Mouse (Mus musculus) forebrain, postnatal 0 days (tissue): ENCODE results near the gene Jsrp1. TPM values are rescaled to one million over a fixed set of nuclear protein-coding genes. Genes with fewer than 3 reads are reported as not detected.

Experiments used
- ATAC-seq: fragments of 200-750 bp; cut with Nextera tagmentation; 2 replicates; pipeline ENCODE4 v1.8.0; 2017; ENCODE audit warnings: mild to moderate bottlenecking, moderate library complexity
- DNase-seq: peaks from one replicate; pipeline ENCODE4 v3.0.0-alpha.2; 2015
- H3K27ac ChIP-seq: fragments of 300-500 bp; sonication (generic); 2 replicates; pipeline ENCODE4 v1.5.1; 2014; ENCODE audit warnings: low read depth, mild to moderate bottlenecking, antibody characterized with exemption, low read length, moderate library complexity, mixed read lengths
- H3K27me3 ChIP-seq: fragments of 300-500 bp; sonication (generic); 2 replicates; pipeline ENCODE4 v1.6.1; 2014; ENCODE audit warnings: mild to moderate bottlenecking, low read length, mixed read lengths; ENCODE audit not compliant: insufficient read depth
- H3K36me3 ChIP-seq: fragments of 300-500 bp; sonication (generic); 2 replicates; pipeline ENCODE4 v1.6.1; 2014; ENCODE audit warnings: mild to moderate bottlenecking, moderate library complexity; ENCODE audit not compliant: insufficient read depth
- H3K4me1 ChIP-seq: fragments of 300-500 bp; sonication (generic); 2 replicates; pipeline ENCODE4 v1.6.1; 2014; ENCODE audit warnings: antibody characterized with exemption; ENCODE audit not compliant: insufficient read depth
- H3K4me2 ChIP-seq: fragments of 300-500 bp; sonication (generic); 2 replicates; pipeline ENCODE4 v1.6.1; 2014; ENCODE audit warnings: low read depth, mild to moderate bottlenecking, moderate library complexity
- H3K4me3 ChIP-seq: fragments of 300-500 bp; sonication (generic); 2 replicates; pipeline ENCODE4 v1.5.1; 2014; ENCODE audit warnings: low read depth, low read length, mixed read lengths
- H3K9ac ChIP-seq: fragments of 300-500 bp; sonication (generic); 2 replicates; pipeline ENCODE4 v1.6.1; 2014; ENCODE audit warnings: mild to moderate bottlenecking
- H3K9me3 ChIP-seq: fragments of 300-500 bp; sonication (generic); 2 replicates; pipeline ENCODE4 v1.6.1; 2016; ENCODE audit warnings: low read length
- CTCF ChIP-seq: sonication (generic); IDR thresholded peaks from 2 replicates; pipeline ENCODE4 v1.5.1; 2016; ENCODE audit warnings: antibody characterized with exemption, control low read depth, low read depth
- WGBS: fragments of 180-500 bp; shearing (Covaris S2); extraction: QIAGEN DNeasy Blood & Tissue Kit; methylation state at CpG from one replicate; pipeline ENCODE4 v1.1.7; 2014; 5-methylcytosine and 5-hydroxymethylcytosine counted together
- polyA plus RNA-seq: library from polyadenylated mRNA; unstranded; fragments of >200 nt; fragmentation: Nextera tagmentation; extraction: Ambion mirVana; gene quantifications from 2 replicates; pipeline ENCODE4 v1.2.1, GENCODE M21; 2015
- total RNA-seq: library from RNA; depleted of rRNA; stranded (reverse); fragments of >200 nt; gene quantifications from 2 replicates; pipeline ENCODE4 v1.2.3, GENCODE M21; 2014

Gene Jsrp1
- total and polyA plus RNA-seq, 2 experiments from 2014 or later: 0.38 to 0.76 TPM

GRCm38 (mm10) chr10:80805322-80805721 is 8.0 kb downstream of the Jsrp1 start:
- Histone ChIP-seq H3K27me3 (peaks cover 6% of the 10 kb centered on the region), H3K9me3 (no peaks in the 10 kb centered on the region), H3K27ac (no peak overlapping the region), H3K9ac (no peak overlapping the region), H3K4me2 (no peak overlapping the region), H3K36me3 (peaks cover 42% of the 10 kb centered on the region), H3K4me1 (peaks cover 11% of the 10 kb centered on the region), H3K4me3 (no peak overlapping the region)
- TF ChIP-seq CTCF: no peak
- DNase-seq: no peak
- ATAC-seq: no peak
- 76% methylated on average over 5 of the region's 5 CpGs for WGBS

GRCm38 (mm10) chr10:80804916-80805315 is 8.4 kb downstream of the Jsrp1 start, which contains the start of gene Amh:
Amh (plus strand) TSS chr10:80805243.
- Histone ChIP-seq H3K9me3 (no peaks in the 10 kb centered on the region), H3K9ac (no peak within 1 kb of the TSS), H3K27me3 (peaks cover 2% of the 10 kb centered on the region), H3K27ac (no peak within 1 kb of the TSS), H3K4me3 (no peak within 1 kb of the TSS), H3K4me2 (no peak within 1 kb of the TSS), H3K4me1 (peaks cover 12% of the 10 kb centered on the region), H3K36me3 (peaks cover 42% of the 10 kb centered on the region)
- ATAC-seq: no peak
- DNase-seq: no peak
- 65% methylated on average over 6 of the region's 6 CpGs for WGBS
- no peak for TF ChIP-seq CTCF

DNA sequence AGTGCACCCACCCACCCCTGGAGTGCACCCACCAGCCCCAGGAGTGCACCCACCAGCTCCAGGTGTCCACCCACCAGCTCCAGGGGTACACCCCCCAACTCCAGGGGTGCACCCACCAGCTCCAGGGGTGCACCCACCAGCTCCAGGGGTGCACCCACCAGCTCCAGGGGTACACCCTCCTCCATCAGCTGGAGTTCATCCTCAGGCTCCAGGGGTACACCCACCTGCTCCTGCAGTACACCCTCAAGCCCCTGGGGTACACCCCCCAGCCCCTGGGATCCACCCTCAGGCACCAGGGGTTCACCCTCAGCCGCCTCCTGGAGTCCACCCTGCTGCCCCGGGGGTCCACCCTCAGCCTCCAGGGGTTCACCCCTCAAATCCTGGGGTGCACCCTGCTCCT is 9.0 kb downstream of the Jsrp1 start:
- peaks cover 18% of the 10 kb centered on the region for H3K4me1 ChIP-seq
- no peak overlapping the region for H3K9ac ChIP-seq
- no peak overlapping the region for H3K27ac ChIP-seq
- no peaks in the 10 kb centered on the region for H3K9me3 ChIP-seq
- no peaks in the 10 kb centered on the region for H3K27me3 ChIP-seq
- H3K36me3 ChIP-seq: peaks cover 42% of the 10 kb centered on the region
- TF ChIP-seq CTCF: no peak
- ATAC-seq: no peak
- no peak overlapping the region for H3K4me2 ChIP-seq
- no peak for DNase-seq
- H3K4me3 ChIP-seq: no peak overlapping the region
- WGBS: 100% methylated on average over 2 of the region's 2 CpGs

DNA sequence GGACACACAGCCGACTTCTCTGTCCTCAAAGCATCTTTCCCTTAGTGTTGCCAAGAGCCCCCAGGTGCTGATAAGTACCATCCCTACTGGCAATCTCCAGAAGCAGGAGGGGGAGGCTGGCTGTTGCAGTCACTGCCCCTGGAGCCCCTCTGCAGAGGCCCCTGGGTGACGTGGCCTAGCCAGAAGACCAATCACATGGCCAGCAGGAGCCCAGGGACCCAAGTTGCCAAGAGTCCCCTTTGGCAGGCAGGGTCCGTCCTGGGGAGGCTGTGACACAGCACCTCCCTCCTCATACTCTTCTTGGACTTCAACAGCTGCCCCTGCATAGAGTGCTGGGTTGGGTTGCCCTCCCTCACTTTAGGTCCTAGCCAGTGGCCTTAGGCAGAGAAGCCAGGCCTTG is 10.3 kb downstream of the Jsrp1 start:
- no peak overlapping the region for H3K27ac ChIP-seq
- no peak overlapping the region for H3K9ac ChIP-seq
- 79% methylated on average over 3 of the region's 3 CpGs for WGBS
- TF ChIP-seq CTCF: no peak
- H3K27me3 ChIP-seq: no peaks in the 10 kb centered on the region
- peaks cover 42% of the 10 kb centered on the region for H3K36me3 ChIP-seq
- DNase-seq: no peak
- H3K9me3 ChIP-seq: no peaks in the 10 kb centered on the region
- peaks cover 14% of the 10 kb centered on the region for H3K4me1 ChIP-seq
- no peak for ATAC-seq
- H3K4me2 ChIP-seq: no peak overlapping the region
- H3K4me3 ChIP-seq: no peak overlapping the region

DNA sequence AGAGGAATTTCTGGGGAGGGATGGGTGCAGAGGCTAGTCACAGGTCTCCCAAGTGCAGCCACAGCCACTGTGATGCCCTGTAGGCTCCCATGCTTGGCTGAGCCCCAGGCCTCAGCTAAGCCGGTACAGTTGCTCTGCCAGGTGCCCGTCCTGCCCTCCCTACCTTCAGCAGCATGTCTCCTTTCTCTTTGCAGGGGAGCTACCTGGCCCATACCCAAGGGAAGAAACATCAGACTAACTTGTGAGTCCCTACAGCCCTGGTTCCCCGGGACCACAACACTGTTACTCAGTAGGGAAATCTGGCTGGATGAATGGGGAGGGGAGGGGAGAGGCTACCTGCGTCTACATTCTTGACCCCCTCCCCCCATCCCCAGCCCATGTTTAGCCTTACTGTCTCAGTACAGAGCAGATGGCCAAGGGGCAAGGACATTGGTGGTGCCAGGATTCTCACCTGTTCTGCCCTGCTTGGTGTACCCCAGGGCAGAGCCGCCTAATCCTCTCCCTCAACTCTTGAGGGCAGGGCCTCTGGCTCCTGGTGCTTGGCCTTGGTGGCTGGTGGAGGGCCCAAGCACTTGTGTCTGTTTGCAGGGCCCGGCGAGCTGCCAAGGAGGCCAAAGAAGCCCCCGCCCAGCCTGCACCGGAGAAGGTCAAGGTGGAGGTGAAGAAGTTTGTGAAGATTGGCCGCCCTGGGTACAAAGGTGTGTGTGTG is 10.9 kb downstream of the Jsrp1 start:
- WGBS: 89% methylated on average over 10 of the region's 10 CpGs
- Histone ChIP-seq H3K9me3 (no peaks in the 10 kb centered on the region), H3K27me3 (no peaks in the 10 kb centered on the region), H3K4me2 (no peak overlapping the region), H3K9ac (no peak overlapping the region), H3K4me3 (no peak overlapping the region), H3K36me3 (peaks cover 42% of the 10 kb centered on the region), H3K4me1 (peaks cover 14% of the 10 kb centered on the region), H3K27ac (no peak overlapping the region)
- DNase-seq (no peak), ATAC-seq (no peak)
- no peak for TF ChIP-seq CTCF

- H3K4me1 ChIP-seq: peaks cover 14% of the 10 kb centered on the region
- peak overlapping the region; percentile 88 for H3K4me3 ChIP-seq
- 1% methylated on average over 18 of the region's 18 CpGs for WGBS
- H3K4me2 ChIP-seq: peak overlapping the region; percentile 88
- peak overlapping the region; percentile 98 for H3K27ac ChIP-seq
- no peak for ATAC-seq
- no peaks in the 10 kb centered on the region for H3K27me3 ChIP-seq
- TF ChIP-seq CTCF: no peak
- H3K36me3 ChIP-seq: peaks cover 54% of the 10 kb centered on the region
- peak; percentile 33 for DNase-seq
- no peaks in the 10 kb centered on the region for H3K9me3 ChIP-seq
- peak overlapping the region; percentile 96 for H3K9ac ChIP-seq
These were observed 14.2 kb downstream of the Jsrp1 start for GRCm38 (mm10) chr10:80799070-80799566.

DNA sequence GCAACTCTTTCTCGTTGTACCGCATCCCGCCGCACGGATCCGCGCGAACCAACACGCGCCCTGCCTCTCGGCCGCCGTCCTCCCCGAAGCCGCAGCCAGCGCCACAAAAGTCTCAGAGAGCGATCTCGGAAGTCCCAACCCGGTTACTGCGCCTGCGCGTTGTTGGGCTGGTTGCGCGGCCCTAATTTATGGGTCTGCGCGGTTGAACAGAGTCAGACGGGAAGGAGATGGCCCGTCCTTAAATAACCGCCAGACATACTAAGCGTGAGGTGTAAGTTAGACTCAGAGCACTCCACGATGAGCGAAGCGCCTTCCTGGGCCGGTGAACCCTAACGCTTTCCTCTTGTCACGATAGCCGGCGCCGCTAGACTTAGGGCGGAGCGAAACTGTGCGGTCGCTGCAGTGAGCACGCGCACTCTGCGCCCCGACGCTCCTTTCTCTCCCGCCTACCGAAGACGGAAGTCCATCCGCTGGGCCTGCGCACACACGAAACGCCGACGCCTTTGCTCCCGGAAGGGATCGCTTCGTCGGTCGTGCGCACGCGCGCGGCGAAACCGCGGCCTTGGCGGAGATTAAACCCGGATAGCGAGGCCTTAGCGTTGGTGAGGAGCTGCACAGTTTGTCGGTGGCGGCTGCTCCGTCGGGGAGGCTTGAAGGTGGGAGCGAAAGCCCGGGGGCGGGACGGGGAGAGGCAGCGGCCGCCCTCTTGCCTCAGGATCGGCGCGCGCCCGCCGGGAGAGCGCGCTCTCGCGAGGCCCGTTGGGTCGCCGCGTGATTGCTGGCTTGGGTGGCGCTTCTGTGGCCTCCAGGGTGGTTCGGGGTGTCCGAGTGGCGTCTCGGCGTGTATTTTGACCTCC is 14.9 kb downstream of the Jsrp1 start, which contains the start of the genes Sf3a2 and Plekhj1:
Sf3a2 (plus strand) TSS at position 49 of the 857 bp plus-strand sequence.
Plekhj1 (minus strand) TSS at position 477 of the 857 bp plus-strand sequence.
- peaks cover 14% of the 10 kb centered on the region for H3K4me1 ChIP-seq
- H3K27ac ChIP-seq: peak within 1 kb of the TSS; percentile 98
- no peaks in the 10 kb centered on the region for H3K9me3 ChIP-seq
- H3K4me2 ChIP-seq: peak within 1 kb of the TSS; percentile 88
- WGBS: 2% methylated on average over 100 of the region's 104 CpGs
- H3K9ac ChIP-seq: peak within 1 kb of the TSS; percentile 96
- peak within 1 kb of the TSS; percentile 88 for H3K4me3 ChIP-seq
- H3K27me3 ChIP-seq: no peaks in the 10 kb centered on the region
- peak; percentile 99 for DNase-seq
- TF ChIP-seq CTCF: no peak; the same call in none of the 2 replicates
- peak; percentile 96 for ATAC-seq
- peaks cover 54% of the 10 kb centered on the region for H3K36me3 ChIP-seq
